Mouse (Mus musculus): ENCODE measurements around the gene Gorab. TPM values are rescaled to one million over a fixed set of nuclear protein-coding genes. Genes with fewer than 3 reads are reported as not detected.

The Gorab gene
- polyA plus RNA-seq (2015; fragmentation: Nextera tagmentation; extraction: Ambion mirVana): 19.2 and 20.5 TPM in 2 replicates

- Histone ChIP-seq H3K36me3 (ENCODE audit: control insufficient read depth, insufficient read depth, low read length) (no peaks in the 10 kb centered on the region), H3K4me3 (ENCODE audit: low read length) (peak within 1 kb of the TSS; percentile 87)
- peak; percentile 100 for ATAC-seq
Measured at GRCm38 (mm10) chr1:163403498-163404126, at the start of gene Gorab. Gene Gorab (minus strand): TSS chr1:163403669.

DNA sequence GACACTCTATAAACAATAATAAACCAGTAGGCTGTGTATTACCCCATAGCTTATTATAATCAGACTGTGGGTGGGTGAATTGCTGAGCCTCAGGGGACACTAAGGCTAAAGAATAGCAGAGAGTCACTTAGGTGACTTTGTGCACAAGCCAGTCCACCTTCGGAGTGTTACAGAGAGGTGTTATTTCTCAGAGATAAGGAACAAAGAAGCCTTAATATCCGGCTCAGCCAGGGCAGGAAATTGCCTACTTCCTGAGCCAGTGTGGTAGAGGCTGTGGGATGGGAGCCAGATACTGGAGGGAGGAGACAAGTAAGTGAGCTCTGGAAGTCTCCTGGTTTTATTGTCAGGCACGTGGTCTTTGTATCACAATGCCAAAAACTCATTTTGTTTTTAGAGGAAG, 40.4 kb upstream of the Gorab start:
- Histone ChIP-seq H3K4me2 (ENCODE audit: low read length) (no peak overlapping the region), H3K27ac (ENCODE audit: low read depth, low read length) (no peak overlapping the region), H3K4me3 (ENCODE audit: low read length) (no peak overlapping the region), H3K9me3 (ENCODE audit: control insufficient read depth, low read length) (no peaks in the 10 kb centered on the region), H3K36me3 (ENCODE audit: control insufficient read depth, insufficient read depth, low read length) (no peaks in the 10 kb centered on the region), H3K27me3 (replicated peaks; ENCODE audit: control insufficient read depth, insufficient read depth, low read length) (no peaks in the 10 kb centered on the region), H3K4me1 (ENCODE audit: control insufficient read depth, insufficient read depth, low read depth, low read length) (no peaks in the 10 kb centered on the region), H3K9ac (ENCODE audit: low read depth, low read length) (no peak overlapping the region)
- WGBS: 57% methylated on average over 3 of the region's 3 CpGs
- no peak for ATAC-seq

More at GRCm38 (mm10) chr1:163403498-163404126, at the start of gene Gorab:
- peaks cover 10% of the 10 kb centered on the region for H3K4me1 ChIP-seq (ENCODE audit: control insufficient read depth, insufficient read depth, low read depth, low read length)
- peak within 1 kb of the TSS; percentile 87 for H3K4me2 ChIP-seq (ENCODE audit: low read length)
- no peaks in the 10 kb centered on the region; the same call in 1 of the 2 replicates for H3K27me3 ChIP-seq (replicated peaks; ENCODE audit: control insufficient read depth, insufficient read depth, low read length)
- no peaks in the 10 kb centered on the region for H3K9me3 ChIP-seq (ENCODE audit: control insufficient read depth, low read length)
- H3K9ac ChIP-seq (ENCODE audit: low read depth, low read length): peak within 1 kb of the TSS; percentile 85
- H3K27ac ChIP-seq (ENCODE audit: low read depth, low read length): peak within 1 kb of the TSS; percentile 94
- under 1% methylated on average over 28 of the region's 28 CpGs for WGBS

- Histone ChIP-seq H3K36me3 (ENCODE audit: control insufficient read depth, insufficient read depth, low read length) (no peaks in the 10 kb centered on the region), H3K9me3 (ENCODE audit: control insufficient read depth, low read length) (no peaks in the 10 kb centered on the region), H3K9ac (ENCODE audit: low read depth, low read length) (no peak overlapping the region), H3K4me1 (ENCODE audit: control insufficient read depth, insufficient read depth, low read depth, low read length) (no peaks in the 10 kb centered on the region), H3K27me3 (replicated peaks; ENCODE audit: control insufficient read depth, insufficient read depth, low read length) (no peaks in the 10 kb centered on the region), H3K4me3 (ENCODE audit: low read length) (no peak overlapping the region), H3K27ac (ENCODE audit: low read depth, low read length) (no peak overlapping the region), H3K4me2 (ENCODE audit: low read length) (no peak overlapping the region)
- 95% methylated on average over 2 of the region's 2 CpGs for WGBS
- ATAC-seq: no peak
Measured at GRCm38 (mm10) chr1:163439002-163439401, 35.5 kb upstream of the Gorab start.

DNA sequence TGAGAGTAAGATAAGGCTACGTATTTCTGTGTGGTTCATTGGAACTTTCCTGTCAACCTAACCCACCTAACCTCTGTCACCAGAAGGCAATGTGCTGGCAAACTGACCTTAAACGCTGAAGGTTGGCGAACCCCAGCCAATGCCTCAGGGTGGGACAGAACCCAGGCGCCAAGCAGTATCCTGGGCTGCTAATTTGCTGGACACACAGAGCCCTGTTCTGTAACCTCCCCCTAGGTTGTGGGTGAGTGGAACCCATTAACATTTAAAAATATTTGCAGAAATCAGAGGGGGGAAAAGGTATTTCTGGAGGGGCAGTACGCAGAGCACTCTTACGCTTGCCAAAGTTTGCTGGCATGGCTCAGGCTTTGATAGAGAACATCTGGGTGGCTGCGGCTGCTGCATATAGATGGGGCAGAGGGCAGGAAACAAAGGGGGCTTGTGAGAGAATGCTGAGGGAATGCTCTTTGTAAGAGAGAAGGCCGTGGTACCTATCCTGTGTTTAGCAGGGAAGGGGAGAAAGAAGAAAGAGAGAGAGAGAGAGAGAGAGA, 20.1 kb upstream of the Gorab start:
- Histone ChIP-seq H3K27ac (ENCODE audit: low read depth, low read length) (no peak overlapping the region), H3K4me2 (ENCODE audit: low read length) (no peak overlapping the region), H3K36me3 (ENCODE audit: control insufficient read depth, insufficient read depth, low read length) (no peaks in the 10 kb centered on the region), H3K9me3 (ENCODE audit: control insufficient read depth, low read length) (no peaks in the 10 kb centered on the region), H3K4me1 (ENCODE audit: control insufficient read depth, insufficient read depth, low read depth, low read length) (no peaks in the 10 kb centered on the region), H3K9ac (ENCODE audit: low read depth, low read length) (no peak overlapping the region), H3K27me3 (replicated peaks; ENCODE audit: control insufficient read depth, insufficient read depth, low read length) (no peaks in the 10 kb centered on the region), H3K4me3 (ENCODE audit: low read length) (no peak overlapping the region)
- 68% methylated on average over 8 of the region's 8 CpGs for WGBS
- no peak for ATAC-seq

GRCm38 (mm10) chr1:163417191-163417590, 13.7 kb upstream of the Gorab start:
- no peaks in the 10 kb centered on the region for H3K36me3 ChIP-seq (ENCODE audit: control insufficient read depth, insufficient read depth, low read length)
- H3K27me3 ChIP-seq (replicated peaks; ENCODE audit: control insufficient read depth, insufficient read depth, low read length): no peaks in the 10 kb centered on the region
- no peaks in the 10 kb centered on the region for H3K9me3 ChIP-seq (ENCODE audit: control insufficient read depth, low read length)
- H3K4me3 ChIP-seq (ENCODE audit: low read length): no peak overlapping the region
- ATAC-seq: no peak
- no peak overlapping the region for H3K4me2 ChIP-seq (ENCODE audit: low read length)
- H3K9ac ChIP-seq (ENCODE audit: low read depth, low read length): no peak overlapping the region
- H3K4me1 ChIP-seq (ENCODE audit: control insufficient read depth, insufficient read depth, low read depth, low read length): no peaks in the 10 kb centered on the region
- 70% methylated on average over 2 of the region's 2 CpGs for WGBS
- no peak overlapping the region for H3K27ac ChIP-seq (ENCODE audit: low read depth, low read length)

DNA sequence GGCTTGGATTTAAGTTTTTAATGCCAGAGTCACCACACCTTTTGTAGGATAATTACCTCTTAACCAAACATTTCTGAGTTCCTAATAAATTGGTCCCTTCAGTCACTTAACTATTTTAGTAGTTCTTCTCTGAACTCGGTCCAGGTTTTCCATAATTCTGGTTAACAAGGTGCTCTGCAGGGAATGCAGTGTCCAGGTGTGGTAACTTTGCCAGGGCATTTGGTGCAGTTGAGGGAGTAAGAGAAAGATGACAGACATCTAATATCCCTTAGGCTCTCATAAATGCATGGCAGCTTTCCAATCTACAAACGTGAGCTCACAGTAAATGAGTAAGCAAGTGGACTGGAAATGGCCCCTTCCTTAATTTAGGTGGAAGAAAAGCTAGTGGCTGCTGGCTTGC, 10.7 kb upstream of the Gorab start:
- Histone ChIP-seq H3K27ac (ENCODE audit: low read depth, low read length) (no peak overlapping the region), H3K9me3 (ENCODE audit: control insufficient read depth, low read length) (no peaks in the 10 kb centered on the region), H3K4me2 (ENCODE audit: low read length) (no peak overlapping the region), H3K36me3 (ENCODE audit: control insufficient read depth, insufficient read depth, low read length) (no peaks in the 10 kb centered on the region), H3K4me1 (ENCODE audit: control insufficient read depth, insufficient read depth, low read depth, low read length) (no peaks in the 10 kb centered on the region), H3K9ac (ENCODE audit: low read depth, low read length) (no peak overlapping the region), H3K27me3 (replicated peaks; ENCODE audit: control insufficient read depth, insufficient read depth, low read length) (no peaks in the 10 kb centered on the region), H3K4me3 (ENCODE audit: low read length) (no peak overlapping the region)
- ATAC-seq: no peak
- 69% methylated on average over 2 of the region's 2 CpGs for WGBS

GRCm38 (mm10) chr1:163406203-163406602, 2.7 kb upstream of the Gorab start:
- 81% methylated on average over 3 of the region's 3 CpGs for WGBS
- Histone ChIP-seq H3K4me2 (ENCODE audit: low read length) (no peak overlapping the region), H3K36me3 (ENCODE audit: control insufficient read depth, insufficient read depth, low read length) (no peaks in the 10 kb centered on the region), H3K27me3 (replicated peaks; ENCODE audit: control insufficient read depth, insufficient read depth, low read length) (no peaks in the 10 kb centered on the region; the same call in 1 of the 2 replicates), H3K9me3 (ENCODE audit: control insufficient read depth, low read length) (no peaks in the 10 kb centered on the region), H3K4me3 (ENCODE audit: low read length) (no peak overlapping the region), H3K4me1 (ENCODE audit: control insufficient read depth, insufficient read depth, low read depth, low read length) (peaks cover 10% of the 10 kb centered on the region), H3K9ac (ENCODE audit: low read depth, low read length) (no peak overlapping the region), H3K27ac (ENCODE audit: low read depth, low read length) (no peak overlapping the region)
- no peak for ATAC-seq

DNA sequence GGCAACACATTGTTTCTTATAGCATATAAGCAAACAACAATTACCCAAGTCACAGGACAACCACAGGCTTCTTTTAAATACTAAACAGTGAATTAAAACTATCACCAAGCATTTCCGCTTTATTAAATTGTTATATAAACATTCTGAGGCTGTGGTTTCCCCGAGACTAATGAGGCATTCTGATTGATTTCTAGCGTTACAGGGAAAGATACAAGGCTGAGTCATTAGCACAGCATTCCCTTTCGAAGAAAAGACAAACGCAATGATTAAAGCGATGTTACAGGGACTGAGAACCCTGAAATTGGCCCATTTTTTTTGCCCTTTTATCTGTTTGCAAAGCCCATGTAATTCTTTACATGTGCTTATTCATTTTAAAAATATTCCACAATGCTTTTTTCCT, 12.1 kb downstream of the Gorab start:
- peaks cover 26% of the 10 kb centered on the region for H3K36me3 ChIP-seq (ENCODE audit: control insufficient read depth, insufficient read depth, low read length)
- 70% methylated on average over 6 of the region's 6 CpGs for WGBS
- ATAC-seq: no peak
- H3K4me2 ChIP-seq (ENCODE audit: low read length): no peak overlapping the region
- H3K27me3 ChIP-seq (replicated peaks; ENCODE audit: control insufficient read depth, insufficient read depth, low read length): no peaks in the 10 kb centered on the region
- H3K4me1 ChIP-seq (ENCODE audit: control insufficient read depth, insufficient read depth, low read depth, low read length): no peaks in the 10 kb centered on the region
- H3K9me3 ChIP-seq (ENCODE audit: control insufficient read depth, low read length): no peaks in the 10 kb centered on the region
- H3K4me3 ChIP-seq (ENCODE audit: low read length): no peak overlapping the region
- no peak overlapping the region for H3K9ac ChIP-seq (ENCODE audit: low read depth, low read length)
- H3K27ac ChIP-seq (ENCODE audit: low read depth, low read length): no peak overlapping the region

- Histone ChIP-seq H3K36me3 (ENCODE audit: control insufficient read depth, insufficient read depth, low read length) (peaks cover 35% of the 10 kb centered on the region), H3K27me3 (replicated peaks; ENCODE audit: control insufficient read depth, insufficient read depth, low read length) (no peaks in the 10 kb centered on the region), H3K4me3 (ENCODE audit: low read length) (no peak overlapping the region), H3K27ac (ENCODE audit: low read depth, low read length) (no peak overlapping the region), H3K9me3 (ENCODE audit: control insufficient read depth, low read length) (no peaks in the 10 kb centered on the region), H3K9ac (ENCODE audit: low read depth, low read length) (no peak overlapping the region), H3K4me2 (ENCODE audit: low read length) (no peak overlapping the region), H3K4me1 (ENCODE audit: control insufficient read depth, insufficient read depth, low read depth, low read length) (no peaks in the 10 kb centered on the region)
- 94% methylated on average over 4 of the region's 4 CpGs for WGBS
- ATAC-seq: no peak
Measured at GRCm38 (mm10) chr1:163390044-163390443, 13.4 kb downstream of the Gorab start.
